In genomic region chr17:67919959-67920358, GRCm38 (mm10) we compare ENCODE assay signal across 22 mouse cellular contexts.
"Had no signal": no experiment of that assay in that cellular context is flagged by ENCODE, and none has a peak within 500 bp of the region (broad histone marks: within the 10 kb centered on the region; RNA-seq: fewer than 3 reads in every experiment).

No protein-coding gene starts in this region.

- H3K4me1 ChIP-seq: heart, embryonic 12.5 days; hindbrain, embryonic 13.5 days; hindbrain, embryonic 15.5 days; kidney, embryonic 15.5 days; limb, embryonic 10.5 days had no signal

- H3K9me3 ChIP-seq: heart, embryonic 10.5 days; heart, embryonic 12.5 days; hindbrain, embryonic 13.5 days; hindbrain, embryonic 15.5 days; kidney, embryonic 15.5 days; limb, embryonic 10.5 days; limb, embryonic 12.5 days had no signal

- H3K36me3 ChIP-seq: heart, embryonic 10.5 days; heart, embryonic 12.5 days; hindbrain, embryonic 13.5 days; hindbrain, embryonic 15.5 days; kidney, embryonic 15.5 days had no signal

- H3K27ac ChIP-seq: heart, embryonic 10.5 days; hindbrain, embryonic 13.5 days; hindbrain, embryonic 15.5 days; hindbrain, postnatal 0 days; kidney, embryonic 15.5 days; kidney, postnatal 0 days; left cerebral cortex, adult 2 months; limb, embryonic 10.5 days; limb, embryonic 12.5 days had no signal

- ATAC-seq: forebrain, postnatal 0 days; hindbrain, postnatal 0 days; intestine, embryonic 16.5 days had no signal

- H3K27me3 ChIP-seq: heart, embryonic 12.5 days; hindbrain, embryonic 13.5 days; hindbrain, embryonic 15.5 days; kidney, embryonic 15.5 days; limb, embryonic 12.5 days had no signal

- H3K9ac ChIP-seq: forebrain, postnatal 0 days; heart, embryonic 12.5 days; hindbrain, embryonic 13.5 days; hindbrain, embryonic 15.5 days; kidney, embryonic 15.5 days; limb, embryonic 12.5 days had no signal

- H3K4me3 ChIP-seq: heart, embryonic 10.5 days; heart, embryonic 12.5 days; hindbrain, embryonic 13.5 days; hindbrain, embryonic 15.5 days; kidney, embryonic 15.5 days; left cerebral cortex, adult 2 months; limb, embryonic 10.5 days; limb, embryonic 12.5 days had no signal

- H3K4me2 ChIP-seq: heart, embryonic 12.5 days; hindbrain, embryonic 13.5 days; hindbrain, embryonic 15.5 days; kidney, embryonic 15.5 days; limb, embryonic 12.5 days had no signal

- DNase-seq: forebrain, postnatal 0 days; gastrocnemius, postnatal 14 days; gastrocnemius, postnatal 36 days; heart, adult 18-20 months; heart, postnatal 10 days; kidney, adult 11 months; kidney, adult 2 months; kidney, adult 9 months; kidney, postnatal 14 days; kidney, postnatal 36 days; liver had no signal
